Mouse (Mus musculus): Measurements from ENCODE around the gene Zglp1.

DNA sequence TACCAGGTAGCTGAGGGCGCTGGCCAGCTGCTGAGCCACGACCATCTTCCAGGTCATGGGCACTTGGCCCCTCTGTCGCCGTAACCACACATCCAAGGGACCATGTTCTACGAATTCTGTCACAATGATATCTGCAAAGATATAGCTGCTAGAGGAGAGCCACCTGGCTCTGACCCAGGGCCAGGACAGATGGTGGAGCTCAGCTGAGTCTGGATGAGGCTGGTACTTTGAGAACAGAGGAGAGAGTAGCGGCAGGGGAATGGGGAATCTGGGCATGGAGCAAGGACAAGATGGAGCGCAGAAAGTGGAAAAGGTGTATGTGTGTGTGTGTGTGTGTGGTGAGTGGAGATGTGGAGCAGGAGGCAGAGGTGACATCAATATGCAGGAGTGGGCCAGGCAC is 47.3 kb upstream of the Zglp1 start:
- TF ChIP-seq CTCF (IDR thresholded peaks at IDR 0.05; ENCODE audit: extremely low read depth, insufficient read depth, low read length): no peak
- TF ChIP-seq POLR2A (IDR thresholded peaks at IDR 0.05; ENCODE audit: extremely low read depth, insufficient read depth, low read length): no peak

Data from cortical plate, adult 2 months (tissue).